Mouse (Mus musculus) kidney, postnatal 0 days (tissue): ENCODE results near the gene Gm20388. TPM values are rescaled to one million over a fixed set of nuclear protein-coding genes. Genes with fewer than 3 reads are reported as not detected.

ENCODE experiments used
- ATAC-seq: fragments of 200-750 bp; cut with Nextera tagmentation; replicated peaks from 2 replicates; pipeline ENCODE4 v1.8.0; 2017; ENCODE audit warnings: low read depth, moderate number of reproducible peaks, moderate TSS enrichment, moderate library complexity; ENCODE audit not compliant: low FRiP score
- DNase-seq: peaks from one replicate; pipeline ENCODE4 v3.0.0-alpha.2; 2016; ENCODE audit warnings: low spot score
- H3K27ac ChIP-seq: fragments of 300-500 bp; sonication (generic); 2 replicates; pipeline ENCODE4 v1.5.1; 2014; ENCODE audit warnings: mild to moderate bottlenecking
- H3K27me3 ChIP-seq: fragments of 300-500 bp; sonication (generic); 2 replicates; pipeline ENCODE4 v1.6.1; 2014; ENCODE audit warnings: low read length, mixed read lengths; ENCODE audit not compliant: insufficient read depth
- H3K36me3 ChIP-seq: fragments of 300-500 bp; sonication (generic); 2 replicates; pipeline ENCODE4 v1.6.1; 2014; ENCODE audit warnings: low read length, mixed read lengths; ENCODE audit not compliant: insufficient read depth
- H3K4me1 ChIP-seq: fragments of 300-500 bp; sonication (generic); replicated peaks from 2 replicates; pipeline ENCODE4 v1.6.1; 2014; ENCODE audit warnings: antibody characterized with exemption, low read length, mixed read lengths; ENCODE audit not compliant: insufficient read depth
- H3K4me2 ChIP-seq: fragments of 300-500 bp; sonication (generic); 2 replicates; pipeline ENCODE4 v1.6.1; 2014; ENCODE audit warnings: mild to moderate bottlenecking, low read length, moderate library complexity, mixed read lengths
- H3K4me3 ChIP-seq: fragments of 300-500 bp; sonication (generic); replicated peaks from 2 replicates; pipeline ENCODE4 v1.5.1; 2014; ENCODE audit warnings: low read depth, low read length
- H3K9ac ChIP-seq: fragments of 300-500 bp; sonication (generic); 2 replicates; pipeline ENCODE4 v1.6.1; 2014; ENCODE audit warnings: low read depth, low read length
- H3K9me3 ChIP-seq: fragments of 300-500 bp; sonication (generic); replicated peaks from 2 replicates; pipeline ENCODE4 v1.6.1; 2016; ENCODE audit warnings: low read length, inconsistent platforms, mixed read lengths
- CTCF ChIP-seq: IDR thresholded peaks from 2 replicates; pipeline ENCODE4 v1.5.1; 2016; ENCODE audit warnings: antibody characterized with exemption, low read depth, mild to moderate bottlenecking, moderate library complexity
- WGBS: fragments of 180-500 bp; shearing (Covaris S2); extraction: QIAGEN DNeasy Blood & Tissue Kit; methylation state at CpG from one replicate; pipeline ENCODE4 v1.1.7; 2014; 5-methylcytosine and 5-hydroxymethylcytosine counted together
- polyA plus RNA-seq: library from polyadenylated mRNA; unstranded; fragments of >200 nt; fragmentation: Nextera tagmentation; extraction: Ambion mirVana; gene quantifications from 2 replicates; pipeline ENCODE4 v1.2.1, GENCODE M21; 2015

Gm20388 gene
- polyA plus RNA-seq, 1 experiment from 2014 or later: not detected

GRCm38 (mm10) chr8:121966110-121966509 lies 2055.5 kb downstream of the Gm20388 start:
- 51% methylated on average over 5 of the region's 5 CpGs for WGBS
- no peak overlapping the region for H3K9ac ChIP-seq
- no peaks in the 10 kb centered on the region for H3K9me3 ChIP-seq
- no peak overlapping the region for H3K4me3 ChIP-seq
- peaks cover 16% of the 10 kb centered on the region for H3K4me1 ChIP-seq
- DNase-seq (no peak), ATAC-seq (no peak)
- no peaks in the 10 kb centered on the region for H3K27me3 ChIP-seq
- H3K27ac ChIP-seq: no peak overlapping the region
- TF ChIP-seq CTCF: no peak
- no peaks in the 10 kb centered on the region for H3K36me3 ChIP-seq
- H3K4me2 ChIP-seq: no peak overlapping the region

- no peaks in the 10 kb centered on the region for H3K27me3 ChIP-seq
- DNase-seq: no peak
- H3K9ac ChIP-seq: 0 out of 2 replicates have a peak overlapping the region, but pooled peaks have one; percentile 13
- H3K9me3 ChIP-seq: no peaks in the 10 kb centered on the region
- peaks cover 16% of the 10 kb centered on the region for H3K4me1 ChIP-seq
- H3K4me2 ChIP-seq: no peak overlapping the region
- no peak overlapping the region for H3K4me3 ChIP-seq
- H3K27ac ChIP-seq: no peak overlapping the region
- TF ChIP-seq CTCF: no peak
- H3K36me3 ChIP-seq: no peaks in the 10 kb centered on the region
- 59% methylated on average over 7 of the region's 7 CpGs for WGBS
- no peak for ATAC-seq
These were observed 2056.2 kb downstream of the Gm20388 start for GRCm38 (mm10) chr8:121966714-121967448.

- WGBS: 25% methylated on average over 4 of the region's 4 CpGs
- Histone ChIP-seq H3K9me3 (no peaks in the 10 kb centered on the region), H3K4me3 (no peak overlapping the region), H3K4me2 (no peak overlapping the region), H3K27ac (peak overlapping the region; percentile 15; the same call in 1 of the 2 replicates), H3K27me3 (no peaks in the 10 kb centered on the region), H3K4me1 (peaks cover 16% of the 10 kb centered on the region), H3K36me3 (no peaks in the 10 kb centered on the region), H3K9ac (no peak overlapping the region)
- TF ChIP-seq CTCF: no peak
- DNase-seq: no peak
- no peak for ATAC-seq
These were observed 2057.3 kb downstream of the Gm20388 start for GRCm38 (mm10) chr8:121967977-121968376.

GRCm38 (mm10) chr8:121968542-121968941 lies 2057.9 kb downstream of the Gm20388 start:
- ATAC-seq (no peak), DNase-seq (no peak)
- TF ChIP-seq CTCF: no peak
- no peak overlapping the region; the same call in 1 of the 2 replicates for H3K27ac ChIP-seq
- WGBS: 50% methylated on average over 4 of the region's 4 CpGs
- H3K36me3 ChIP-seq: no peaks in the 10 kb centered on the region
- H3K4me1 ChIP-seq: peaks cover 16% of the 10 kb centered on the region
- no peak overlapping the region for H3K9ac ChIP-seq
- no peak overlapping the region for H3K4me2 ChIP-seq
- no peak overlapping the region for H3K4me3 ChIP-seq
- H3K27me3 ChIP-seq: no peaks in the 10 kb centered on the region
- H3K9me3 ChIP-seq: no peaks in the 10 kb centered on the region

- no peaks in the 10 kb centered on the region for H3K27me3 ChIP-seq
- 77% methylated on average over 8 of the region's 8 CpGs for WGBS
- H3K27ac ChIP-seq: no peak overlapping the region
- ATAC-seq: no peak
- no peak for TF ChIP-seq CTCF
- DNase-seq: no peak
- H3K36me3 ChIP-seq: peaks cover 9% of the 10 kb centered on the region; the same call in 1 of the 2 replicates
- H3K9ac ChIP-seq: no peak overlapping the region
- peaks cover 16% of the 10 kb centered on the region for H3K4me1 ChIP-seq
- no peak overlapping the region for H3K4me3 ChIP-seq
- no peaks in the 10 kb centered on the region for H3K9me3 ChIP-seq
- no peak overlapping the region for H3K4me2 ChIP-seq
These were observed 2059.6 kb downstream of the Gm20388 start for GRCm38 (mm10) chr8:121970225-121970624.

GRCm38 (mm10) chr8:121971488-121972058 lies 2060.9 kb downstream of the Gm20388 start:
- TF ChIP-seq CTCF: no peak
- Histone ChIP-seq H3K4me2 (no peak overlapping the region), H3K9me3 (no peaks in the 10 kb centered on the region), H3K36me3 (peaks cover 21% of the 10 kb centered on the region), H3K4me3 (no peak overlapping the region), H3K27me3 (no peaks in the 10 kb centered on the region), H3K4me1 (peaks cover 16% of the 10 kb centered on the region), H3K27ac (no peak overlapping the region), H3K9ac (no peak overlapping the region)
- no peak for DNase-seq
- ATAC-seq: no peak
- 69% methylated on average over 17 of the region's 17 CpGs for WGBS
